Mouse (Mus musculus): ENCODE results near the gene Arhgap27.

DNA sequence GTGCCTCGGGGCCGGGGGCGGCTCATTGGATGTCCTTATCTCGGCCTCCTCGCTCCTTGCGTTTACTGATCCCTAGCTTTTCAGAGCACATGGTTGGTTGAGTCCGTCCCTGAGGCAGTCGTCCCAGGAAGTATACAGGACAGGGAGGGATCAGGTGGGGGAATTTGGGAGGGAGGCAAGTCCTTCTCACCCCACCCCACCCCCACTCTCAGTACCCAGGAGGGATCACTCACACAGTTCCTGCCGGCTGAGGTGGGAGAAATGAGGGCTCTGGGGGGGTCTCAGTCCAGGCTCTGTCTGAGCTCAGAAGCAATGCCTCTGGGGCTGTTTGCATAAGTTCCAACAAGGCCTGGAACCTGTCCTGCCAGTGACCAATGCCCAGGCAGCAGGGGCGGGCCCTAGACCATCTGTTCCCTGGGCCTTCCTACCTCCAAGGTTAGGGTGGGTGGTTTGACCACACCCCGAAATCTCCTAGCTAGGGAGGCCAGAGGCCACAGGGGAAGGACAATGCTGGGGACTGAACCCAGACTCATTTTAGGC, 7.4 kb downstream of the Arhgap27 start:
- TF ChIP-seq CTCF (IDR thresholded peaks at IDR 0.05; ENCODE audit: extremely low read depth, insufficient read length, insufficient replicate concordance, low read depth, low read length): no peak
- TF ChIP-seq POLR2A (IDR thresholded peaks at IDR 0.05; ENCODE audit: low read depth, low read length): peak; percentile 33; the same call in 1 of the 2 replicates

All from small intestine, adult 2 months (tissue).